In genomic region chr11:110438135-110438534, GRCm38 (mm10) we compare ENCODE assay signal across 28 mouse cellular contexts.
"Had no signal": no experiment of that assay in that cellular context is flagged by ENCODE, and none has a peak within 500 bp of the region (broad histone marks: within the 10 kb centered on the region; RNA-seq: fewer than 3 reads in every experiment).

No protein-coding gene starts in this region.

- ATAC-seq: inflammation-experienced regulatory T-cells, adult 6 months; intestine, embryonic 16.5 days; midbrain, embryonic 13.5 days had no signal

- H3K9me3 ChIP-seq: kidney, embryonic 15.5 days; limb, embryonic 15.5 days; liver, embryonic 15.5 days; lung, embryonic 15.5 days; midbrain, embryonic 13.5 days; neural tube, embryonic 12.5 days; neural tube, embryonic 15.5 days; stomach, embryonic 15.5 days had no signal

- H3K27ac ChIP-seq: kidney, embryonic 15.5 days; left cerebral cortex, adult 2 months; limb, embryonic 12.5 days; limb, embryonic 15.5 days; liver, embryonic 15.5 days; lung, embryonic 15.5 days; midbrain, embryonic 10.5 days; midbrain, embryonic 13.5 days; neural tube, embryonic 12.5 days; neural tube, embryonic 15.5 days; stomach, embryonic 15.5 days had no signal

- H3K27me3 ChIP-seq: kidney, embryonic 15.5 days; limb, embryonic 12.5 days; limb, embryonic 15.5 days; liver, embryonic 15.5 days; lung, embryonic 15.5 days; megakaryocyte, embryonic 14.5 days; midbrain, embryonic 13.5 days; neural tube, embryonic 12.5 days; neural tube, embryonic 15.5 days; stomach, embryonic 15.5 days had no signal

- DNase-seq: kidney, adult 18-20 months; kidney, postnatal 10 days; kidney, postnatal 36 days; layer of hippocampus, postnatal 36 days; left cerebral cortex, postnatal 4 days; lung, adult 18-20 months; lung, postnatal 10 days; lung, postnatal 4 days; right cerebral cortex, adult 18-20 months; right cerebral cortex, postnatal 14 days; right cerebral cortex, postnatal 4 days; thymus, postnatal 14 days; thymus, postnatal 4 days had no signal

- H3K4me1 ChIP-seq: limb, embryonic 15.5 days; stomach, embryonic 15.5 days had no signal

- H3K4me3 ChIP-seq: kidney, embryonic 15.5 days; left cerebral cortex, adult 2 months; limb, embryonic 12.5 days; limb, embryonic 15.5 days; liver, embryonic 15.5 days; lung, embryonic 15.5 days; megakaryocyte, embryonic 14.5 days; midbrain, embryonic 10.5 days; midbrain, embryonic 13.5 days; neural tube, embryonic 12.5 days; neural tube, embryonic 15.5 days; stomach, embryonic 15.5 days had no signal

- H3K4me2 ChIP-seq: kidney, embryonic 15.5 days; limb, embryonic 12.5 days; limb, embryonic 15.5 days; liver, embryonic 11.5 days; liver, embryonic 15.5 days; lung, embryonic 15.5 days; midbrain, embryonic 13.5 days; neural tube, embryonic 12.5 days; neural tube, embryonic 15.5 days; stomach, embryonic 15.5 days had no signal

- H3K9ac ChIP-seq: kidney, embryonic 15.5 days; limb, embryonic 12.5 days; limb, embryonic 15.5 days; liver, embryonic 15.5 days; lung, embryonic 15.5 days; midbrain, embryonic 13.5 days; neural tube, embryonic 12.5 days; neural tube, embryonic 15.5 days; stomach, embryonic 15.5 days had no signal

- H3K36me3 ChIP-seq: limb, embryonic 15.5 days; lung, embryonic 15.5 days; neural tube, embryonic 12.5 days; neural tube, embryonic 15.5 days; stomach, embryonic 15.5 days had no signal
